Mouse (Mus musculus) heart, postnatal 4 days (tissue): ENCODE data around the gene Zfp518a. TPM values are rescaled to one million over a fixed set of nuclear protein-coding genes. Genes with fewer than 3 reads are reported as not detected.

ENCODE experiments used
- DNase-seq: peaks from one replicate; pipeline ENCODE4 v3.0.0; 2021
- total RNA-seq, 2 experiments: library from RNA; stranded (reverse); gene quantifications; 2 replicates each; pipeline ENCODE4 v1.2.3; 2021

Gene Zfp518a
- 10 to 100 TPM in 1 of 2 experiments, 1 to 10 TPM in 1; 9.6 to 10.9 TPM for total RNA-seq

- DNase-seq, result peak; percentile 88
These were observed at the start of gene Zfp518a for GRCm38 (mm10) chr19:40894519-40895392. Zfp518a (plus strand) TSS chr19:40894705.

- DNase-seq, result no peak
These were observed 49.8 kb upstream of the Zfp518a start for GRCm38 (mm10) chr19:40844731-40845130.

- DNase-seq, result no peak
These were observed 45.1 kb upstream of the Zfp518a start for GRCm38 (mm10) chr19:40849391-40849790.

GRCm38 (mm10) chr19:40859555-40859954 is 35.0 kb upstream of the Zfp518a start:
- peak; percentile 23 for DNase-seq

DNA sequence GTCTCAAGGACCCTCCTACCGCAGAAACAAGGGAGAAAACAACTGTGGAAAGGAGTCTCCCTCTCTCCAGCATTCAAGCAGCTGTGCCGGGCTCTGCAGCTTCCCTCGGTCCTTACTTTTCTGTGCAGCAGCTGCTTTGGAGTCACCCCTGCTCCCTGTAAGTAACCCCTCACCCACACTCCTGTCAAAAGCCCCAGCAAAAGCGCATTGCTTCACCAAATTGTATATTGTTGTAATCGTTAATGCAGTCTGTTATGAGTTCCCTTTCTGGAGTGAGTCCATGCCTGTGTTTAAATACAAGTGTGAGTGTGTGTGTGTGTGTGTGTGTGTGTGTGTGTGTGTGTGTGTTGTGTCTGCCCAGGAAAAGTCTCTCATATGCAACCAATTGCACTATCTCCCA is 26.2 kb upstream of the Zfp518a start:
- no peak for DNase-seq

GRCm38 (mm10) chr19:40869425-40870105 is 24.9 kb upstream of the Zfp518a start:
- DNase-seq, result no peak

GRCm38 (mm10) chr19:40872955-40873665 is 21.4 kb upstream of the Zfp518a start:
- peak; percentile 92 for DNase-seq

- DNase-seq, result no peak
These were observed 12.8 kb upstream of the Zfp518a start for GRCm38 (mm10) chr19:40881700-40882099.

GRCm38 (mm10) chr19:40888887-40889286 is 5.6 kb upstream of the Zfp518a start:
- no peak for DNase-seq

GRCm38 (mm10) chr19:40894071-40894506 is 416 bp upstream of the Zfp518a start:
- DNase-seq, result no peak

- DNase-seq, result no peak
These were observed 843 bp downstream of the Zfp518a start for GRCm38 (mm10) chr19:40895393-40895703.

GRCm38 (mm10) chr19:40931581-40932369 is 37.3 kb downstream of the Zfp518a start:
- no peak for DNase-seq

- no peak for DNase-seq
These were observed 40.9 kb downstream of the Zfp518a start for GRCm38 (mm10) chr19:40935376-40935775.

DNA sequence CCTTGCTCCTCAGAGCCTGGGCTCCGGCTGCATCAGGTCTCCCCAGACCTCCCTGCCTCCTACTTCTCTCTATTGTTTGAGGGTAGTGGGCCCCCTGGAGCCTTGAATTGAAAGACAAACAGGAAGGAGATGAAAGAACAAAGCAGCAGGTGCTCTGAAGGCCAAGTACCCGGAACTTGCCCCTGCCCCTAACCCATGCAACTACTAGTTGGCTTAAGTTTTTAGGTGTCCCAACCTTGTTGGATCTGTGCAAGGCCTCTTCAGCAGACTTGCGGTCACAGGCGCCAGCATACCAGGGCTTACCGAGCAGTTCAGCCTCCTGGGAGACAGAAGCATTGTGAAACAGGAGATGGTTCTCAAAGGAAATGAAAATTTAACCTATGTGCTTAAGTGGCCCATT is 41.5 kb downstream of the Zfp518a start:
- DNase-seq, result no peak

GRCm38 (mm10) chr19:40943552-40943951 is 49.0 kb downstream of the Zfp518a start:
- DNase-seq, result no peak

DNA sequence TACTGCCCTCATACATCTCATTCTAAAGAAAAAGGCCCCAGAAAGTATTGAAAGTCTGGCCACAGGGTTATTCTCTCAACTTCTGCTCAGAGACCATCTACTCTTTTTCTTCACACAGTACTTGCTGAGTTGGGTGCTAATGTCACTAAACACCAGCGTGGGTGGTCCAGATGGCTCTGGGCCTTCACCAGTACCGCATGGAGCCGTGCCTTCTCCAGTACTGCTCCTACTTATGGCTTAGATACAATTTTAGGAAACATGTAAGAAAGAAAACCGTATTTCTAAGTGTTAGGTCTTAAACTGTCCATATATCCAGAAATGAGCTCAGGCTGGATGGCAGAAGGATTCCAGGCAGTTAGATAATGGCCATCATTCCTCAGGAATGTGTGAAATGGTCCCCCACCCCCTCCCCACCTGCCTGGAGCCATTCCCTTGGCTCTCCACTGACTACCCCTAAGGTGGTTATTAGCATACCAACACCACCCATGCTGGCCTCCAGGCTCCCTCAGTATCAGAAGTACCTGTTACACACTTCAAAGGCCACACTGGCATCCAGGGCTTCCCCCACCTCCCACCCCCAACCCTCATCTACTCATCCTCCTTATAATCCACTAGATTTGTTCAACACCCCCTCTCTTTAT is 52.6 kb downstream of the Zfp518a start:
- DNase-seq, result no peak

GRCm38 (mm10) chr19:40958981-40959380 is 64.5 kb downstream of the Zfp518a start:
- DNase-seq, result no peak

DNA sequence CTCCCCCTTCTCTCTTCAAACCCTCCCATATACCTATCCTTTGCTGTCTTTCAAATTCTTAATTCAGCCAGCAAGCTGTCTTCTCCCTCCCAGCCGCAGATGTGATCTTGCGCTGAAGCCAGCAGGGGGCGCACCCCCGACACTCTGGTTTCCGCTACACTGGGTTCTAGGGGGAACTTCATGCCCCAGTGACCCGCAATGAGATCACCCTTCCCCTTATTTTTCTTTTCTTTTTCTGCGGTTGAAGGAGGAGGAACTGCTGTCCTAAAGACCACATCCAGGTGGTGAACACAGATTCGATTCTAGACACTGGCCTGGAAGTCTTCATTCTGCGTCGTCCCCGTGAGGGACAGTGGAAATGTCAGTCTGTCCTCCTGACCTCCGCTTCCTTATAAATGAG is 68.5 kb downstream of the Zfp518a start:
- peak; percentile 61 for DNase-seq

GRCm38 (mm10) chr19:40964367-40964891 is 69.9 kb downstream of the Zfp518a start:
- DNase-seq, result no peak

DNA sequence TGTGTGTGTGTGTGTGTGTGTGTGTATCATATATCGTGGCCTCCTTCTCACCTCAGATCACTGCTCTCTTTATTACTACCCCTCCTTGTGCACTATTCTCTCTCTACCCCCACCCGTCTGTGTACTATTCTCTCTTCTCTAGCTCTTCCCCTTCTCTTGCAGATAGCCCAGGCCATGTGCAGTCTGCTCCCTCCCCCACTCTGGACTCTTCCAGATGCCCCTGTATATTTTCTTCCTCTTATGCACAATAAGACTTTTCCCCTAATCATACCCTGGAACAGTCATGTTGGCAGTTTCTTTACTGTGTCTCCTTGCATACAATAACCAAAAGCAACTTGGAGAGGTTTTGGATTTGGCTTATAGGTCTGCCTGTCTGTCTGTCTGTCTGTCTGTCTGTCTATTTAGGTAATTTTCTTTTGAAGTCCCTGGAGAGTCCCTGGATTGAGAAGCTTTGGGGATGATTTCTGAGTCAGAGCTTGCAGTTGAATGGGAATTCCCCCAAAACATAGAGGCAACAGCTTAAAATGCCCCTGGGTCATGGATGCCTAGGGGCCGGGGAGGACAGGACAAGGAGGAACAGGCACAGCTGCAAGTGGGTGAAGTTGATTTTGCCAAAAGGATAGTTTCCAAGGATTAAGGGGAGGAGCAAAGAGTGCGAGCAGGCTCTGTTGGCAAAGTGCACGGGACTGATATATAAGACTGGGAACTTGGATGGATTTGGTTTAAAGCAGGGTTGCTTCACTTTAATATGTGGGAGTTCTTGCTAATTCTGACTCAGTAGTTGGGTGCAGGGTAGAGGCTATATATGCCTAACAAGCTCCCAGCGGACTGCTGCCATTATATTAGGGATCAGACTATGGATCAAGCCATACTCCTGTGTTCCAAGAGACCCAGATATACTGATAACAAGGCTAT is 70.7 kb downstream of the Zfp518a start:
- no peak for DNase-seq
